Mouse (Mus musculus) frontal cortex, postnatal 25 days (tissue): Measurements from ENCODE around the gene Fancg.

Experiments used
- DNase-seq, 2 experiments: peaks; one replicate each; pipeline ENCODE4 v3.0.0; 2022; ENCODE audit warnings: low spot score in 2 of 2

Gene Fancg

GRCm38 (mm10) chr4:43033481-43033880, 23.2 kb upstream of the Fancg start:
- no peak for DNase-seq

- DNase-seq: no peak
Measured at GRCm38 (mm10) chr4:43032501-43032900, 22.2 kb upstream of the Fancg start.

- DNase-seq: peak; percentile 81 to 87
Measured at GRCm38 (mm10) chr4:43031237-43031995, 21.1 kb upstream of the Fancg start, which contains the start of gene Stoml2. Gene Stoml2 (minus strand): TSS chr4:43031710.

- no peak for DNase-seq
Measured at GRCm38 (mm10) chr4:43030780-43031230, 20.5 kb upstream of the Fancg start.

GRCm38 (mm10) chr4:43030352-43030751, 20.0 kb upstream of the Fancg start:
- no peak for DNase-seq

- DNase-seq: no peak
Measured at GRCm38 (mm10) chr4:43029749-43030148, 19.4 kb upstream of the Fancg start.

GRCm38 (mm10) chr4:43029121-43029520, 18.8 kb upstream of the Fancg start:
- no peak for DNase-seq

- peak; percentile 89 to 94 for DNase-seq
Measured at GRCm38 (mm10) chr4:43025084-43025960, 15.0 kb upstream of the Fancg start, which contains the start of gene Pigo. Gene Pigo (minus strand): TSS chr4:43025819.

GRCm38 (mm10) chr4:43024673-43025072, 14.4 kb upstream of the Fancg start:
- no peak for DNase-seq

GRCm38 (mm10) chr4:43021341-43021740, 11.0 kb upstream of the Fancg start:
- no peak for DNase-seq

- DNase-seq: no peak
Measured at GRCm38 (mm10) chr4:43020876-43021275, 10.6 kb upstream of the Fancg start.

GRCm38 (mm10) chr4:43019641-43020465, 9.5 kb upstream of the Fancg start:
- DNase-seq: no peak

- no peak for DNase-seq
Measured at GRCm38 (mm10) chr4:43019176-43019575, 8.9 kb upstream of the Fancg start.

GRCm38 (mm10) chr4:43018156-43018555, 7.8 kb upstream of the Fancg start:
- DNase-seq: no peak

- DNase-seq: no peak
Measured at GRCm38 (mm10) chr4:43012091-43012490, 1.8 kb upstream of the Fancg start.

GRCm38 (mm10) chr4:43005765-43006164, 4.5 kb downstream of the Fancg start:
- DNase-seq: no peak

- no peak for DNase-seq
Measured at GRCm38 (mm10) chr4:43004951-43005350, 5.4 kb downstream of the Fancg start.

- no peak for DNase-seq
Measured at GRCm38 (mm10) chr4:43002756-43003439, 7.4 kb downstream of the Fancg start.

GRCm38 (mm10) chr4:43001272-43001671, 9.0 kb downstream of the Fancg start:
- DNase-seq: no peak

GRCm38 (mm10) chr4:43000141-43000986, 9.9 kb downstream of the Fancg start, which contains the start of gene Vcp:
Gene Vcp (minus strand): TSS chr4:43000507.
- peak; percentile 97 for DNase-seq
